Mouse (Mus musculus) heart, postnatal 0 days (tissue): ENCODE measurements around the gene Gdf10. TPM values are rescaled to one million over a fixed set of nuclear protein-coding genes. Genes with fewer than 3 reads are reported as not detected.

Experiments used
- ATAC-seq: fragments of 200-750 bp; cut with Nextera tagmentation; 2 replicates; pipeline ENCODE4 v1.8.0; 2017; ENCODE audit warnings: low read depth, moderate number of reproducible peaks, moderate library complexity; ENCODE audit not compliant: insufficient read depth
- DNase-seq: peaks from one replicate; pipeline ENCODE4 v3.0.0-alpha.2; 2016; ENCODE audit warnings: low spot score
- H3K27ac ChIP-seq: fragments of 300-500 bp; sonication (generic); 2 replicates; pipeline ENCODE4 v1.5.1; 2014; ENCODE audit warnings: low read depth, mild to moderate bottlenecking
- H3K27me3 ChIP-seq: fragments of 300-500 bp; sonication (generic); 2 replicates; pipeline ENCODE4 v1.6.1; 2014; ENCODE audit warnings: low read length, mixed read lengths; ENCODE audit not compliant: control insufficient read depth, insufficient read depth
- H3K36me3 ChIP-seq: fragments of 300-500 bp; sonication (generic); replicated peaks from 2 replicates; pipeline ENCODE4 v1.6.1; 2014; ENCODE audit warnings: low read length, mixed read lengths; ENCODE audit not compliant: control insufficient read depth, insufficient read depth
- H3K4me1 ChIP-seq: fragments of 300-500 bp; sonication (generic); 2 replicates; pipeline ENCODE4 v1.6.1; 2014; ENCODE audit warnings: antibody characterized with exemption; ENCODE audit not compliant: control insufficient read depth, insufficient read depth
- H3K4me2 ChIP-seq: fragments of 300-500 bp; sonication (generic); 2 replicates; pipeline ENCODE4 v1.6.1; 2014; ENCODE audit warnings: low read depth, mild to moderate bottlenecking, low read length, moderate library complexity
- H3K4me3 ChIP-seq: fragments of 300-500 bp; sonication (generic); 2 replicates; pipeline ENCODE4 v1.5.1; 2014; ENCODE audit warnings: low read depth, low read length
- H3K9ac ChIP-seq: fragments of 300-500 bp; sonication (generic); replicated peaks from 2 replicates; pipeline ENCODE4 v1.6.1; 2014; ENCODE audit warnings: low read depth, low read length, mixed read lengths
- H3K9me3 ChIP-seq: fragments of 300-500 bp; sonication (generic); replicated peaks from 2 replicates; pipeline ENCODE4 v1.6.1; 2016; ENCODE audit warnings: low read length; ENCODE audit not compliant: control insufficient read depth
- CTCF ChIP-seq: IDR thresholded peaks from 2 replicates; pipeline ENCODE4 v1.5.1; 2016; ENCODE audit warnings: antibody characterized with exemption, control low read depth, low read depth
- EP300 ChIP-seq: IDR thresholded peaks from 2 replicates; pipeline ENCODE4 v1.6.1; 2016; ENCODE audit warnings: antibody characterized with exemption, low read depth
- WGBS: fragments of 180-500 bp; shearing (Covaris S2); extraction: QIAGEN DNeasy Blood & Tissue Kit; methylation state at CpG from one replicate; pipeline ENCODE4 v1.1.7; 2014; 5-methylcytosine and 5-hydroxymethylcytosine counted together
- polyA plus RNA-seq: library from polyadenylated mRNA; unstranded; fragments of >200 nt; fragmentation: Nextera tagmentation; extraction: Ambion mirVana; gene quantifications from 2 replicates; pipeline ENCODE4 v1.2.1, GENCODE M21; 2015
- total RNA-seq: library from RNA; depleted of rRNA; stranded (reverse); fragments of >200 nt; gene quantifications from 2 replicates; pipeline ENCODE4 v1.2.3, GENCODE M21; 2014; ENCODE audit warnings: low replicate concordance; rRNA removed

Gdf10 gene
- total RNA-seq: 1.1 and 2.2 TPM in 2 replicates
- polyA plus RNA-seq: 1.6 and 2.3 TPM in 2 replicates

GRCm38 (mm10) chr14:33923168-33924070, at the start of gene Gdf10:
Gene Gdf10, plus strand, starts transcription at chr14:33923587.
- WGBS: under 1% methylated on average over 73 of the region's 85 CpGs
- H3K4me2 ChIP-seq: peak within 1 kb of the TSS; percentile 87
- H3K9ac ChIP-seq: 0 out of 2 replicates have a peak within 1 kb of the TSS, but pooled peaks have one; percentile 30
- DNase-seq (no peak), ATAC-seq (peak; percentile 62)
- H3K27ac ChIP-seq: no peak within 1 kb of the TSS
- H3K36me3 ChIP-seq: no peaks in the 10 kb centered on the region
- TF ChIP-seq CTCF (no peak), EP300 (no peak)
- peak within 1 kb of the TSS; percentile 47 for H3K4me3 ChIP-seq
- H3K4me1 ChIP-seq: peaks cover 5% of the 10 kb centered on the region; the same call in 1 of the 2 replicates
- no peaks in the 10 kb centered on the region for H3K9me3 ChIP-seq
- H3K27me3 ChIP-seq: peaks cover 76% of the 10 kb centered on the region

- no peak for ATAC-seq
- Histone ChIP-seq H3K27ac (no peak overlapping the region), H3K9me3 (no peaks in the 10 kb centered on the region), H3K9ac (no peak overlapping the region), H3K27me3 (no peaks in the 10 kb centered on the region), H3K4me1 (no peaks in the 10 kb centered on the region), H3K36me3 (no peaks in the 10 kb centered on the region), H3K4me3 (no peak overlapping the region), H3K4me2 (no peak overlapping the region)
- DNase-seq: peak; percentile 34
- 24% methylated on average over 1 of the region's 1 CpGs for WGBS
- TF ChIP-seq EP300: no peak
Measured at GRCm38 (mm10) chr14:33878826-33879225, 44.6 kb upstream of the Gdf10 start.

GRCm38 (mm10) chr14:33880236-33880635, 43.2 kb upstream of the Gdf10 start:
- Histone ChIP-seq H3K9me3 (no peaks in the 10 kb centered on the region), H3K27me3 (no peaks in the 10 kb centered on the region), H3K27ac (no peak overlapping the region), H3K4me2 (no peak overlapping the region), H3K4me3 (no peak overlapping the region), H3K36me3 (no peaks in the 10 kb centered on the region), H3K9ac (no peak overlapping the region), H3K4me1 (no peaks in the 10 kb centered on the region)
- ATAC-seq (no peak), DNase-seq (no peak)
- WGBS: 56% methylated on average over 3 of the region's 3 CpGs
- no peak for TF ChIP-seq CTCF
- no peak for TF ChIP-seq EP300

DNA sequence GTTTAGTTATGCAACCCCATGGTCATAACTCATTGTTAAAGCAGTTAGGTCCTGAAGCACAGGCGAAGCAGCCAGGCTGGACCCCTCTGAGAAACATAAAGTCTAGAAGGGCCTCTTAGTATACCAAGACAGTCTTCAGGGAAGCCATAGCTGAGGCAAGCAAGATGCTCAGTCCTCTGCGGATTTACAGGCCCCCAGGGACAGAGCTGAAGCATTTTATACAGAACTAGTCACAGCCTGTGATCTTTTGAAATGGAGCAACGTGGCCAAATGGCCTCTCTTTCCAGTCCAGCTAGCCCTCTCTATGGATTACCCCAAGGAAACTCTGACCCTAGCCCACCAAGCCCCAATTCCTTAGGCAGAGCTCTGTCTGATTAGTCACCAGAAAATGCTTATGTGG, 41.9 kb upstream of the Gdf10 start:
- Histone ChIP-seq H3K27ac (no peak overlapping the region), H3K36me3 (no peaks in the 10 kb centered on the region), H3K4me1 (no peaks in the 10 kb centered on the region), H3K4me3 (no peak overlapping the region), H3K9ac (no peak overlapping the region), H3K4me2 (no peak overlapping the region), H3K27me3 (no peaks in the 10 kb centered on the region), H3K9me3 (no peaks in the 10 kb centered on the region)
- TF ChIP-seq CTCF (no peak), EP300 (no peak)
- ATAC-seq: no peak
- 68% methylated on average over 3 of the region's 3 CpGs for WGBS
- no peak for DNase-seq

DNA sequence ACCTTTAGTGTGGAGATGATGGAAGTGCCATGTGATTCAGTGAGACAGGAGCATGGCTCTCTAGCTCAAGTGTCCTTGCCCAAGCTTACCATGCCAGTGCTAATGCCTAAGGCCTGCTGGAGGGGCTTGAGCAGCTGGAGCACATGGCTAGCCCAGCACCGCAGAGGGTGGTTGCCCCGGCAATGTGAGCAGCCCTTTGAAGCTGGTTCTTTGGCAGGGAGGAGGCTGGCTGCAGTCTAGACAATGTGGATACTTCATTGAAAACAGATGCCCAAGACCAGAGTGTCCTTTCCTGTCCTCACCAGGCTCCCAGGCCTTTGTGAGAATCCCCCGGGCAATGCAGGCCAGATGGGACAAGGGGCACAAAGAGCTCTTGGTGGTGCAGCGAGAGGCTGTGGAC, 40.3 kb upstream of the Gdf10 start:
- 87% methylated on average over 4 of the region's 4 CpGs for WGBS
- TF ChIP-seq CTCF (no peak), EP300 (no peak)
- H3K9ac ChIP-seq: no peak overlapping the region
- no peaks in the 10 kb centered on the region for H3K9me3 ChIP-seq
- H3K4me1 ChIP-seq: no peaks in the 10 kb centered on the region
- no peak overlapping the region for H3K27ac ChIP-seq
- H3K27me3 ChIP-seq: no peaks in the 10 kb centered on the region
- no peak overlapping the region for H3K4me2 ChIP-seq
- DNase-seq (no peak), ATAC-seq (no peak)
- no peaks in the 10 kb centered on the region for H3K36me3 ChIP-seq
- no peak overlapping the region for H3K4me3 ChIP-seq
